Mouse (Mus musculus): ENCODE results near the gene Cacng7.

Cacng7 gene

GRCm38 (mm10) chr7:3302556-3303275 is 30.0 kb upstream of the Cacng7 start:
- no peak for DNase-seq (ENCODE audit: low read depth, low spot score)

GRCm38 (mm10) chr7:3303276-3303781 is 29.4 kb upstream of the Cacng7 start:
- no peak for DNase-seq (ENCODE audit: low read depth, low spot score)

GRCm38 (mm10) chr7:3303789-3304188 is 29.0 kb upstream of the Cacng7 start:
- no peak for DNase-seq (ENCODE audit: low read depth, low spot score)

GRCm38 (mm10) chr7:3304298-3304697 is 28.5 kb upstream of the Cacng7 start:
- DNase-seq (ENCODE audit: low read depth, low spot score): no peak

- DNase-seq (ENCODE audit: low read depth, low spot score): no peak
Observed at GRCm38 (mm10) chr7:3306400-3306799, 26.4 kb upstream of the Cacng7 start.

- DNase-seq (ENCODE audit: low read depth, low spot score): no peak
Observed at GRCm38 (mm10) chr7:3308646-3309045, 24.1 kb upstream of the Cacng7 start.

- no peak for DNase-seq (ENCODE audit: low read depth, low spot score)
Observed at GRCm38 (mm10) chr7:3310233-3310632, 22.5 kb upstream of the Cacng7 start.

GRCm38 (mm10) chr7:3313571-3313970 is 19.2 kb upstream of the Cacng7 start:
- no peak for DNase-seq (ENCODE audit: low read depth, low spot score)

GRCm38 (mm10) chr7:3314121-3314520 is 18.6 kb upstream of the Cacng7 start:
- DNase-seq (ENCODE audit: low read depth, low spot score): no peak

GRCm38 (mm10) chr7:3317704-3318103 is 15.1 kb upstream of the Cacng7 start:
- no peak for DNase-seq (ENCODE audit: low read depth, low spot score)

- no peak for DNase-seq (ENCODE audit: low read depth, low spot score)
Observed at GRCm38 (mm10) chr7:3320856-3321255, 11.9 kb upstream of the Cacng7 start.

- DNase-seq (ENCODE audit: low read depth, low spot score): no peak
Observed at GRCm38 (mm10) chr7:3323826-3324225, 8.9 kb upstream of the Cacng7 start.

- DNase-seq (ENCODE audit: low read depth, low spot score): no peak
Observed at GRCm38 (mm10) chr7:3327961-3328360, 4.8 kb upstream of the Cacng7 start.

GRCm38 (mm10) chr7:3329776-3330546 is 2.8 kb upstream of the Cacng7 start:
- peak; percentile 65 for DNase-seq (ENCODE audit: low read depth, low spot score)

GRCm38 (mm10) chr7:3331171-3331570 is 1.6 kb upstream of the Cacng7 start:
- no peak for DNase-seq (ENCODE audit: low read depth, low spot score)

GRCm38 (mm10) chr7:3331581-3332223 is 1.1 kb upstream of the Cacng7 start:
- peak; percentile 75 for DNase-seq (ENCODE audit: low read depth, low spot score)

- DNase-seq (ENCODE audit: low read depth, low spot score): no peak
Observed at GRCm38 (mm10) chr7:3332224-3332615, 535 bp upstream of the Cacng7 start.

- no peak for DNase-seq (ENCODE audit: low read depth, low spot score)
Observed at GRCm38 (mm10) chr7:3333542-3333941, 787 bp downstream of the Cacng7 start.

- DNase-seq (ENCODE audit: low read depth, low spot score): no peak
Observed at GRCm38 (mm10) chr7:3336412-3336811, 3.7 kb downstream of the Cacng7 start.

GRCm38 (mm10) chr7:3338286-3338935 is 5.7 kb downstream of the Cacng7 start:
- no peak for DNase-seq (ENCODE audit: low read depth, low spot score)

- no peak for DNase-seq (ENCODE audit: low read depth, low spot score)
Observed at GRCm38 (mm10) chr7:3339010-3339409, 6.3 kb downstream of the Cacng7 start.

- DNase-seq (ENCODE audit: low read depth, low spot score): no peak
Observed at GRCm38 (mm10) chr7:3343861-3344260, 11.1 kb downstream of the Cacng7 start.

Measured in embryo, embryonic 11.5 days (tissue).